Mouse (Mus musculus) erythroblast, embryonic 14.5 days (primary cell): ENCODE measurements around the gene Lrrk1. TPM values are rescaled to one million over a fixed set of nuclear protein-coding genes. Genes with fewer than 3 reads are reported as not detected.

Experiments used
- H3K27me3 ChIP-seq: 2 replicates; pipeline ENCODE4 v1.6.1; 2012; ENCODE audit warnings: inconsistent platforms; ENCODE audit not compliant: control insufficient read depth
- H3K36me3 ChIP-seq: 2 replicates; pipeline ENCODE4 v1.6.1; 2012; ENCODE audit warnings: mild to moderate bottlenecking, inconsistent platforms; ENCODE audit not compliant: control insufficient read depth
- H3K4me1 ChIP-seq: 2 replicates; pipeline ENCODE4 v1.6.1; 2012; ENCODE audit warnings: inconsistent platforms; ENCODE audit not compliant: control insufficient read depth
- H3K4me3 ChIP-seq: replicated peaks from 2 replicates; pipeline ENCODE3; 2012; ENCODE audit warnings: moderate library complexity, mild to moderate bottlenecking, inconsistent platforms
- H3K9me3 ChIP-seq: 2 replicates; pipeline ENCODE4 v1.6.1; 2012; ENCODE audit warnings: low read length, inconsistent platforms, mixed read lengths; ENCODE audit not compliant: control insufficient read depth
- GATA1 ChIP-seq: IDR thresholded peaks from 2 replicates; pipeline ENCODE4 v1.6.1; 2012; ENCODE audit warnings: low read length, inconsistent platforms, mixed read lengths
- TAL1 ChIP-seq: IDR thresholded peaks from 3 replicates; pipeline ENCODE4 v1.6.1; 2012; ENCODE audit warnings: low read length, inconsistent platforms, mixed read lengths
- polyA plus RNA-seq: library from polyadenylated mRNA; stranded (reverse); fragments of >175 nt; gene quantifications from 2 replicates; pipeline ENCODE4 v1.2.3, GENCODE M21; 2012

Lrrk1 gene
- polyA plus RNA-seq, 1 experiment, result 0.02 TPM

DNA sequence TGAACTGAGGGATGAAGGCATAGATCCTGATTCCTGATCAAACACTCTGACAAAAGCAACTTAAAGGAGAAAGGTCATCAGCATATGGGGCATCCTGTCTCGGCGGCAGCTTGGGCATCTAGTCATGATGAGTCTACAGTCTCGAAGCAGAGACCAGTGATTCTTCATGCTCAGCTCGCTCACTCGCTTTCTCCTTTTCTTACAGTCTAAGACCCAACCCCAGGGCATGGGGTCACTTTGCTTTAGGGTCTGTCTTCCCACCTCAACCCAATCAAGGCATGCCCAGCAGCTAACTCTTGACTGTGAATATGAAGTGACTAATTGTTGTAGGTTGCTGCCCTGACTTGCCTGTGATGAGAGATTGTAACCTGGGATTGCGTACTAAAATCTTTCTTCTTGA, 163.6 kb downstream of the Lrrk1 start:
- TF ChIP-seq GATA1, result no peak
- TF ChIP-seq TAL1, result no peak
- H3K4me3 ChIP-seq, result no peak overlapping the region
- H3K27me3 ChIP-seq, result peaks cover 3% of the 10 kb centered on the region; the same call in 1 of the 2 replicates

DNA sequence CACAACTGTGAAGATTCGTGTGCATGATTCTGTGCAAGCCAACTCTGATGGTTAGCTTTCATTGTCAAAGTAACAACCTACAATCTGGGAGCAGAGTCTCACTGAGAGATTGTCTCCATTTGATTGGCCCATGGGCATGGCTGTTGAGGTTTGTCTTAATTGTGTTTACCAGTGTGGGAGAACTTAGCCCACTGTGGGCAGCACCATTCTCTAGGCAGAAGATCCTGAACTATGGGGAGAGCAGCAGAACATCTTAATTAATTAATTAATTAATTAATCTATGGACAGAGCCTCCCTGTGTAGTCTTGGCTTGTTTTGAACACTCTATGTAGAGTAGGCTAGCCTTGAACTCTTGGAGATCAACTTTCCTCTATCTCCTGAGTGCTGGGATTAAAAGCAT, 164.4 kb downstream of the Lrrk1 start:
- TF ChIP-seq TAL1, result no peak
- no peak for TF ChIP-seq GATA1
- peaks cover 26% of the 10 kb centered on the region for H3K4me1 ChIP-seq
- no peaks in the 10 kb centered on the region for H3K36me3 ChIP-seq
- peaks cover 3% of the 10 kb centered on the region; the same call in 1 of the 2 replicates for H3K27me3 ChIP-seq
- H3K4me3 ChIP-seq, result no peak overlapping the region
- H3K9me3 ChIP-seq, result no peaks in the 10 kb centered on the region

More for the DNA sequence above, 163.6 kb downstream of the Lrrk1 start:
- H3K4me1 ChIP-seq, result peaks cover 30% of the 10 kb centered on the region
- no peaks in the 10 kb centered on the region for H3K36me3 ChIP-seq
- no peaks in the 10 kb centered on the region for H3K9me3 ChIP-seq

DNA sequence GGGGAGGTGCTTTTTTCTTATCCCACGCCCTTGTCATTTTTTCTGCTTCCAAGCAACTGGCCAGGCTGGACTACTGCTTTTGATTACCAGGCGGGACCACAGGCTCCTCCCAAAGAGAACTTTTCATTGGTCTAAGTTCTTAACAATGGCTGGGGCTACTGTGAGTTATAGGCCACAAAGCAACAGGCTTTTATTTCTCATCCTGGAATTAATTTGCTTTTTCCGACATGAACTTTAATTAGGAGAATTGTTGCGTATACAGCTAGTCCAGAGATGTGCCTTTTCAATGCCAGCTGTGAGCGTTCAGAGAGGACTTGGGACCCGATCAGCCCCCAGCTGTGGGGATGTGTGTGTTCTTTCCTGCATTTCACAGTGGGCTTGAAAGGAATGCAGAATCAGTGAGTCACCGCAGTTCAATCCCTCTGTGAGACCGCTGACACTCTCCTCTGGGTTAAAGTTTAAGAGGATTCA, 165.5 kb downstream of the Lrrk1 start:
- Histone ChIP-seq H3K4me3 (no peak overlapping the region), H3K27me3 (peaks cover 3% of the 10 kb centered on the region; the same call in 1 of the 2 replicates), H3K4me1 (peaks cover 21% of the 10 kb centered on the region), H3K9me3 (no peaks in the 10 kb centered on the region), H3K36me3 (no peaks in the 10 kb centered on the region)
- TF ChIP-seq TAL1 (no peak), GATA1 (no peak)

DNA sequence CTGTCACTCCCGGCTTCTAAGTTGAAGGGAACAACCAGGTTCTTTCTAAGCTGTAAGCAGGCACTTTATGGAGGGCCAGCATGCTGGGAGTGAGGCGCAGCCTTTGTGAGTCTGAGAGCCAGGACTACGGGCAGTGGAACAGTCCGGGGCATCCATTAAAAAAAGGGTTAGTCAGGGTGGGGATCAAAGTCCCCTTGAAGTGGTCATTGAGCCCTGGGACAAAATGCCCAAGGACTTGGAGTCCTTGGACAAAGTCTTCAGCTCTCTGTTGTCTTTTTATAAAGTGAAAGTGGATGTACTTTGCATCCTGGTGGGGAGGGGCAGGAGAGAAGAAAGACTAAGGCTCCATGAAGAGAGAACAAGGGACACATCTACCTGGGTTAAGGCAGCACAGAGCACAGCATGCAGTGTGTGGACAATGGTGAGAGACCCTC, 168.3 kb downstream of the Lrrk1 start:
- Histone ChIP-seq H3K4me3 (no peak overlapping the region), H3K36me3 (no peaks in the 10 kb centered on the region), H3K27me3 (no peaks in the 10 kb centered on the region; the same call in 1 of the 2 replicates), H3K9me3 (no peaks in the 10 kb centered on the region), H3K4me1 (peaks cover 19% of the 10 kb centered on the region)
- TF ChIP-seq TAL1, result no peak
- TF ChIP-seq GATA1, result no peak

GRCm38 (mm10) chr7:66219028-66219793, 168.9 kb downstream of the Lrrk1 start:
- no peaks in the 10 kb centered on the region for H3K36me3 ChIP-seq
- peaks cover 22% of the 10 kb centered on the region for H3K4me1 ChIP-seq
- no peaks in the 10 kb centered on the region for H3K9me3 ChIP-seq
- no peak overlapping the region for H3K4me3 ChIP-seq
- H3K27me3 ChIP-seq, result no peaks in the 10 kb centered on the region; the same call in 1 of the 2 replicates
- TF ChIP-seq TAL1 (no peak), GATA1 (no peak)

DNA sequence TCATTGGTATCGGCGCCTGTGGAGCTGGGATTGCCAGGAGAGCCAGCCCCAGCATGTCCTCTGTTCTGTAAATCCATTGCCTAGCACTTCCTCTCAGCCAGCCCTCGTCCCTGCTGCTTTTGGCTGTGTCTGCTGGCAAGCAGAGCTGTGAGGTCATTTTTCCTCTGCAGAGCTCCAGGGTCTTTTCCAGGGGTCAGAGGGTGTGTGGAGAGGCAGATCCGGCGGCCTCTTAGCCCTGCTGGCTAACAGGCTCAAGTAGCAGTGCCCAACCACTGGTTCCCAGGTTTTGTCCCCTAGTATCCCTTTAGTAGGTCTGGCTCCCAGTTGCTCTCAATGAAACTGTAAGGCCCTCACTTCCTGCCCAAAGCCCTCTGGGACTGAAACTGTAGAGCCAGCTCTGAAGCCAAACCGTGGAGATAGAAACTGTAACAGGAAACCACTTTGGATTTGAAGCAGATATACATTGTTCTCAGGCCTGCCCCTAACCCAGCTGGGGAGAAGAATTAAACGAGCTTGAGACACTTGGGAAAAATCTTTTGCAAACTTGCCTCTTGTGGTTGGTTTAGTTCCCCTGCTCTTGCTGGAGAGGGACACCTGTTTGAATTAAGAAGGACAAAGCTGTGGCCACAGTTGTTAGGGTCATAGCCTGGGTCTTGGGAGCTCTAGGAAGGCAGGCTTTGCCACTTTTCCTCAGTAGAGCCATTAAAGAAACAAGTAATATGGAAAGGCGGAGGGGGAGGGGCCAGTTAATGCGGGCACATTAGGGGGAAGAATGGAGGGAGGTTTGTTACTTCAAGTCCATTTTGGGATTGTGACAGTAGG, 169.7 kb downstream of the Lrrk1 start:
- no peaks in the 10 kb centered on the region; the same call in 1 of the 2 replicates for H3K27me3 ChIP-seq
- TF ChIP-seq GATA1 (no peak), TAL1 (no peak)
- peaks cover 22% of the 10 kb centered on the region for H3K4me1 ChIP-seq
- H3K9me3 ChIP-seq, result no peaks in the 10 kb centered on the region
- H3K36me3 ChIP-seq, result no peaks in the 10 kb centered on the region
- H3K4me3 ChIP-seq, result no peak overlapping the region

DNA sequence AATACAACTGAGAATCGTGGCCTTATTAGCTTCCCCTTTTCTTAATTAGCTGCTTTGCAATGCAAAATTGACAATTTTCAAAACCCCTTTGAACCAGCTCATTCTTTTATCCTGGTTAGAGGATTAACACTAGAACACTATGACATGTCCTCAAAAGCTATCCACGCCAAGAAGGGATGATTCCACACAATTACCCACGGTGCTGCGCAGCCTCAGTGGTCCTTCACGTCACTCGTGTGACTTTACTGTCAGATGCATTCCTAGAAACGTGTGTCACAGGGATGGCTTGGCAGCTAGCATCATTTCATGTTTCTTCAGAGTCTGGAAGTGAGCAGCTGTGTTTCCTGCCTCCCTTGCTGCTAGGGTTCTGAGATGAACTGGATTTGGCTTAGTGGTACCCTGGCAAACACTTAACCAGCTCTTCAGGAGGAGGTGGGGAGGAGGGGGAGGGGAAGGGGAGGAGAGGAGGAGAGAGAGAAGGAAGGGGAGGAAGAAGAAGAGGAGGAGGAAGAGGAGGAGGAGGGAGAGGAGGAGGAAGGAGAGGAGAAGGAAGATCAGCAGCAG, 170.5 kb downstream of the Lrrk1 start:
- Histone ChIP-seq H3K27me3 (no peaks in the 10 kb centered on the region; the same call in 1 of the 2 replicates), H3K36me3 (no peaks in the 10 kb centered on the region), H3K4me3 (no peak overlapping the region), H3K4me1 (peaks cover 19% of the 10 kb centered on the region), H3K9me3 (no peaks in the 10 kb centered on the region)
- no peak for TF ChIP-seq TAL1

DNA sequence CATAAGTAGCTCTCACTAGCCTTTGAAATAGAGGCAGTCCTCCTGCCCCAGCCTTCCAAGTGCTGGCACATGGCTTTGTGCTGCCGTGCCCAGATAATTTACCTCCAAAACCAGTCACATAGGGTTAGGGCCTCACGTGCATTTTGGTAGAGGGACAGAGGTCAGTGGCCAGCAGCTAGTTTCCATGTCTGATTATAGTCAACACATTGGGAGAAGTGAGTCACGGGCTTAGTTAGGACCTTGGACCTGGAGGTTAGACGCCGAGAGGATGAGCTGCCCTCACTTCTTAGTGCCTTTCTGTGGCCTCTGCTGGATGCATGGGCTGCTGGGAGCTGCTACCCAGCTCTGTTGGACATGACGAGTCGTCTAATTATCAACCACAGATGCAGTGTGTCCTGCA, 171.1 kb downstream of the Lrrk1 start:
- H3K9me3 ChIP-seq, result no peaks in the 10 kb centered on the region
- H3K36me3 ChIP-seq, result no peaks in the 10 kb centered on the region
- TF ChIP-seq GATA1 (no peak), TAL1 (no peak)
- H3K4me1 ChIP-seq, result peaks cover 16% of the 10 kb centered on the region
- H3K4me3 ChIP-seq, result no peak overlapping the region
- no peaks in the 10 kb centered on the region; the same call in 1 of the 2 replicates for H3K27me3 ChIP-seq

- no peak overlapping the region for H3K4me3 ChIP-seq
- peaks cover 2% of the 10 kb centered on the region; the same call in 1 of the 2 replicates for H3K27me3 ChIP-seq
- peaks cover 23% of the 10 kb centered on the region for H3K4me1 ChIP-seq
- no peaks in the 10 kb centered on the region for H3K9me3 ChIP-seq
- TF ChIP-seq TAL1 (no peak), GATA1 (no peak)
- H3K36me3 ChIP-seq, result no peaks in the 10 kb centered on the region
These were observed 172.2 kb downstream of the Lrrk1 start for GRCm38 (mm10) chr7:66215911-66216310.
